Mouse (Mus musculus) MEL (cell line): ENCODE data around the gene Nedd1. TPM values are rescaled to one million over a fixed set of nuclear protein-coding genes. Genes with fewer than 3 reads are reported as not detected.

Experiments
- DNase-seq: peaks from one replicate; pipeline ENCODE4 v3.0.0; 2011; ENCODE audit warnings: low read depth, low spot score
- H3K27ac ChIP-seq: 2 replicates; pipeline ENCODE4 v1.5.1; 2012; ENCODE audit warnings: low read depth, mild to moderate bottlenecking, control low read depth, low read length, moderate library complexity; ENCODE audit not compliant: control insufficient read depth
- H3K27me3 ChIP-seq, 2 experiments: fragments of 150-350 bp in 1 of 2; sonication (generic) in 1 of 2; 2 replicates each; pipeline ENCODE4 v1.6.1; 2012; ENCODE audit warnings: low read length in 2 of 2, mild to moderate bottlenecking in 2 of 2, improper control_type of control experiment in 1 of 2, moderate library complexity in 1 of 2; ENCODE audit not compliant: insufficient read depth in 2 of 2, control insufficient read depth in 1 of 2
- H3K36me3 ChIP-seq, 2 experiments: 2 replicates each; pipeline ENCODE4 v1.6.1; 2012 to 2014; ENCODE audit warnings: low read length in 2 of 2, improper control_type of control experiment in 1 of 2, inconsistent platforms in 1 of 2, mild to moderate bottlenecking in 1 of 2; ENCODE audit not compliant: insufficient read depth in 2 of 2, control insufficient read depth in 1 of 2
- H3K4me1 ChIP-seq, 2 experiments: fragments of 150-350 bp in 1 of 2; sonication (generic) in 1 of 2; 2 replicates each; pipeline ENCODE4 v1.6.1; 2012; ENCODE audit warnings: low read length in 2 of 2, improper control_type of control experiment in 1 of 2, mild to moderate bottlenecking in 1 of 2; ENCODE audit not compliant: insufficient read depth in 2 of 2, control insufficient read depth in 1 of 2
- H3K4me3 ChIP-seq, 2 experiments: fragments of 150-350 bp in 1 of 2; sonication (generic) in 1 of 2; 2 replicates each; pipeline ENCODE4 v1.5.1; 2012; ENCODE audit warnings: low read depth in 2 of 2, low read length in 2 of 2, mild to moderate bottlenecking in 2 of 2, moderate library complexity in 2 of 2, control low read depth in 1 of 2, improper control_type of control experiment in 1 of 2; ENCODE audit not compliant: control insufficient read depth in 1 of 2, insufficient read depth in 1 of 2
- H3K79me2 ChIP-seq: 2 replicates; pipeline ENCODE4 v1.6.1; 2012; ENCODE audit warnings: mild to moderate bottlenecking, low read length, moderate library complexity; ENCODE audit not compliant: control insufficient read depth, poor library complexity, insufficient read depth
- H3K9ac ChIP-seq: 2 replicates; pipeline ENCODE4 v1.6.1; 2012; ENCODE audit warnings: low read depth, mild to moderate bottlenecking, control low read depth, low read length, moderate library complexity; ENCODE audit not compliant: control insufficient read depth, poor library complexity, severe bottlenecking
- H3K9me3 ChIP-seq: fragments of 150-350 bp; sonication (generic); replicated peaks from 2 replicates; pipeline ENCODE4 v1.6.1; 2012; ENCODE audit warnings: mild to moderate bottlenecking, low read length, improper control_type of control experiment, moderate library complexity; ENCODE audit not compliant: insufficient read depth
- BHLHE40 ChIP-seq: IDR thresholded peaks from 2 replicates; pipeline ENCODE4 v1.6.1; 2012; ENCODE audit warnings: low read depth, mild to moderate bottlenecking, inconsistent platforms, low read length, improper control_type of control experiment, borderline replicate concordance
- CHD1 ChIP-seq: IDR thresholded peaks from 2 replicates; pipeline ENCODE4 v1.6.1; 2012; ENCODE audit warnings: low read depth, mild to moderate bottlenecking, inconsistent platforms, low read length, improper control_type of control experiment
- CHD2 ChIP-seq: IDR thresholded peaks from 2 replicates; pipeline ENCODE4 v1.6.1; 2011; ENCODE audit warnings: low read length, improper control_type of control experiment
- CTCF ChIP-seq, 3 experiments: IDR thresholded peaks in 2 of 3; conservative IDR thresholded peaks in 1 of 3; 2 replicates each; pipeline ENCODE4 v1.5.1; 2011 to 2012; ENCODE audit warnings: low read length in 3 of 3, low read depth in 2 of 3, mild to moderate bottlenecking in 2 of 3, improper control_type of control experiment in 1 of 3, inconsistent platforms in 1 of 3, mixed read lengths in 1 of 3, moderate library complexity in 1 of 3; ENCODE audit not compliant: control insufficient read depth in 1 of 3, insufficient read depth in 1 of 3, poor library complexity in 1 of 3, severe bottlenecking in 1 of 3
- E2F4 ChIP-seq: IDR thresholded peaks from 2 replicates; pipeline ENCODE4 v1.6.1; 2011; ENCODE audit warnings: low read depth, low read length, improper control_type of control experiment, borderline replicate concordance
- ELF1 ChIP-seq: IDR thresholded peaks from 2 replicates; pipeline ENCODE4 v1.6.1; 2014; ENCODE audit warnings: low read depth, mild to moderate bottlenecking, inconsistent platforms, low read length, improper control_type of control experiment, moderate library complexity
- EP300 ChIP-seq, 2 experiments: IDR thresholded peaks; 2 replicates each; pipeline ENCODE4 v1.6.1; 2011; ENCODE audit warnings: improper control_type of control experiment in 2 of 2, low read length in 2 of 2, low read depth in 1 of 2, mild to moderate bottlenecking in 1 of 2
- HCFC1 ChIP-seq: IDR thresholded peaks from 2 replicates; pipeline ENCODE4 v1.6.1; 2012; ENCODE audit warnings: low read depth, mild to moderate bottlenecking, inconsistent platforms, low read length, improper control_type of control experiment, moderate library complexity
- JUND ChIP-seq: IDR thresholded peaks from 2 replicates; pipeline ENCODE4 v1.6.1; 2011; ENCODE audit warnings: low read depth, mild to moderate bottlenecking, improper control_type of control experiment, low read length
- MAX ChIP-seq: IDR thresholded peaks from 2 replicates; pipeline ENCODE4 v1.6.1; 2011; ENCODE audit warnings: low read length, improper control_type of control experiment
- MXI1 ChIP-seq: IDR thresholded peaks from 2 replicates; pipeline ENCODE4 v1.6.1; 2011; ENCODE audit warnings: mild to moderate bottlenecking, low read depth, low read length, improper control_type of control experiment
- MYB ChIP-seq: IDR thresholded peaks from 2 replicates; pipeline ENCODE4 v1.6.1; 2011; ENCODE audit warnings: mild to moderate bottlenecking, low read depth, low read length, improper control_type of control experiment
- MYC ChIP-seq: IDR thresholded peaks from 2 replicates; pipeline ENCODE4 v1.6.1; 2011; ENCODE audit warnings: low read depth, mild to moderate bottlenecking, low read length, improper control_type of control experiment, moderate library complexity
- POLR2AphosphoS2 ChIP-seq: IDR thresholded peaks from 2 replicates; pipeline ENCODE4 v1.6.1; 2011; ENCODE audit warnings: low read length, improper control_type of control experiment
- RAD21 ChIP-seq: IDR thresholded peaks from 2 replicates; pipeline ENCODE4 v1.6.1; 2011; ENCODE audit warnings: mild to moderate bottlenecking, low read depth, low read length, improper control_type of control experiment
- SIN3A ChIP-seq: IDR thresholded peaks from 2 replicates; pipeline ENCODE4 v1.6.1; 2012; ENCODE audit warnings: low read length, improper control_type of control experiment, inconsistent platforms
- SMC3 ChIP-seq: IDR thresholded peaks from 2 replicates; pipeline ENCODE4 v1.6.1; 2011; ENCODE audit warnings: low read depth, low read length, improper control_type of control experiment
- TAL1 ChIP-seq: IDR thresholded peaks from 2 replicates; pipeline ENCODE4 v1.6.1; 2012; ENCODE audit warnings: mild to moderate bottlenecking, inconsistent platforms, low read length, moderate library complexity, mixed read lengths
- TBP ChIP-seq: IDR thresholded peaks from 2 replicates; pipeline ENCODE4 v1.8.0; 2011; ENCODE audit warnings: low read depth, low read length, improper control_type of control experiment
- TCF12 ChIP-seq: IDR thresholded peaks from 2 replicates; pipeline ENCODE4 v1.6.1; 2014; ENCODE audit warnings: low read depth, mild to moderate bottlenecking, inconsistent platforms, low read length, improper control_type of control experiment, moderate library complexity
- ZKSCAN1 ChIP-seq: IDR thresholded peaks from 2 replicates; pipeline ENCODE4 v1.6.1; 2012; ENCODE audit warnings: low read depth, mild to moderate bottlenecking, inconsistent platforms, low read length, improper control_type of control experiment, moderate library complexity
- ZNF384 ChIP-seq: IDR thresholded peaks from 2 replicates; pipeline ENCODE4 v1.6.1; 2012; ENCODE audit warnings: low read depth, mild to moderate bottlenecking, inconsistent platforms, low read length, improper control_type of control experiment
- polyA plus RNA-seq, 2 experiments: library from polyadenylated mRNA; stranded (reverse) in 1 of 2; unstranded in 1 of 2; fragments of >175 nt in 1 of 2; fragments of >200 nt in 1 of 2; gene quantifications; 2 replicates each; pipeline versions ENCODE4 v1.2.1 to v1.2.4; 2012; ENCODE audit warnings: low replicate concordance in 2 of 2, low read depth in 1 of 2; ENCODE audit not compliant: insufficient read length in 2 of 2, insufficient read depth in 1 of 2, missing spikeins in 1 of 2
- total RNA-seq: library from RNA; depleted of rRNA; stranded (reverse); fragments of 300-350 nt; gene quantifications from 2 replicates; pipeline ENCODE4 v1.2.3, GENCODE M21; 2012

Gene Nedd1
- total and polyA plus RNA-seq, 3 experiments: 15.5 to 22.1 TPM; not detected in 1

DNA sequence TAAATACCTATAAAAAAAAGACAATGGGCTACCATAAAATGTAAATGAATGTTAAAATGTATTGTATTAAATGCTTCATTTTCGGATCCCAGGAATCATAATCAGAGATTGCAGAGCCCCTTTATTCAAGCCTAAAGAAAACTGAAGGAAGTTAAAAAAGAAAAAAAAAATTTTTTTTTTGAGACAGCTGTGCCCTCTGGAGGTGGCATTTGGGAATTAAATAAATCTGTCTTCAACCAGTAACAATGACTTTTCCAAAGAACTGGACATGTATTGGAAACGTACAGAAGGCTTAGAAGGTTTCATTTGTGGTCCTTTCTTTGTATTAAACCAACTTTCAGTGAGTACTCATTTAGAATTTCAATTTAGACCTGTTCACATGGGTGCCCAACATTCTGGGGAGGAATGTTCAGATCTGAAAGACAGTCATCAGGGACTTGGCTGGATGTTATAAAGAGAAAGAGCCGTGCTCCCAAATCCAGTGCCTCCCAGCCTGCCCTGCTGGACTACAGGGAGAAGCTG lies 69.8 kb downstream of the Nedd1 start (continued):
- TF ChIP-seq JUND: no peak

DNA sequence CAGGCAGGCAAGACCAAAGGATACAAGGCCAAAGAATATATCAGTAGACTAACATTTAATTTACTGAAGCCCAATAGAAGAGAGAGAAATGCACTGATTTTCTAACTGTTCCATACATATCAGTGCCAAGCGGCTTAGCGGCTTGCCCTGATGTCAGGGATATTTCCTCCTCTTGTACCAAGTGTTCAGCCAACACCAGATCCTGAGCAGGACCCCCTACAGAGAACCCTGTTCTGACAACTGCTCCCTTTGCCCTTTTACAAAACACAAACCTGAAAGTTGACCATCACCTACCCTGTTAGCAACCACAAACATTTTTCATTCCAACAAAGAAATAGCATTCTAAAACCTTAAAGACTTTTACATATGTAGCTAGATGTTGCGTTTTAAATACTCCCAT lies 71.0 kb downstream of the Nedd1 start:
- TF ChIP-seq SMC3: no peak
- TF ChIP-seq ELF1: no peak
- TF ChIP-seq TBP: no peak
- TF ChIP-seq BHLHE40: no peak
- no peak for TF ChIP-seq ZKSCAN1
- TF ChIP-seq EP300 (IDR thresholded peaks at IDR 0.05; ENCODE audit: low read depth in 1 of 2, low read length in 2 of 2): no peak
- no peak for TF ChIP-seq MYC
- no peak for TF ChIP-seq TAL1
- TF ChIP-seq SIN3A: no peak
- TF ChIP-seq TCF12: no peak
- no peak for TF ChIP-seq ZNF384
- TF ChIP-seq JUND: no peak
- no peak for TF ChIP-seq MAX
- Histone ChIP-seq H3K27me3 (no peaks in the 10 kb centered on the region), H3K27ac (no peak overlapping the region), H3K36me3 (no peaks in the 10 kb centered on the region), H3K9ac (no peak overlapping the region), H3K4me3 (no peak overlapping the region), H3K79me2 (no peaks in the 10 kb centered on the region), H3K9me3 (no peaks in the 10 kb centered on the region), H3K4me1 (no peaks in the 10 kb centered on the region)
- no peak for DNase-seq

DNA sequence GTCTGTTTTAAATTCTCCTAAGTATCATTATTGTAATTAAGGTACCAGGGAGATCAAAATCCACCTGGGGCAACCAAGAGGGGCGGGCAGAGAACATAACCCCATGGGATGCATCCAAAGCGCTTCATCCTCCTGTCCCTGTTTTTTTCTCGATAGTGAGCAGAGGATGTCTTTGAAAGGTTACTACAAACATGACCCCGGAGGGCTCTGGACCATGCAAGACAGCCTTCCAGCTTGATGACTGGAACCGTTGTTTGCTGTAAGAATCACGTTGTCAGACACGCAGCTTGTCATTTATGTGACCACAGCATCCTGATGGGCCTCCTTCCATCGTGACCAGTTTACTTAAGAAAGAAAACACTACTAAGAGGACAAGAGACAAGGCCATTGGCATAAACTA lies 73.1 kb downstream of the Nedd1 start:
- Histone ChIP-seq H3K9me3 (no peaks in the 10 kb centered on the region), H3K27ac (no peak overlapping the region), H3K9ac (no peak overlapping the region), H3K79me2 (no peaks in the 10 kb centered on the region), H3K4me1 (no peaks in the 10 kb centered on the region)
- TF ChIP-seq POLR2AphosphoS2 (no peak), JUND (no peak), CHD2 (no peak), MYB (no peak), HCFC1 (no peak), CTCF (IDR thresholded peaks at IDR 0.05 in 2 of 3, conservative IDR thresholded peaks at IDR 0.05 in 1 of 3; ENCODE audit: control insufficient read depth in 1 of 3, insufficient read depth in 1 of 3, low read depth in 2 of 3, low read length in 3 of 3, poor library complexity in 1 of 3, severe bottlenecking in 1 of 3) (no peak), ZKSCAN1 (no peak), BHLHE40 (no peak), E2F4 (no peak), MXI1 (no peak), RAD21 (no peak), CHD1 (no peak)
- TF ChIP-seq, all 39 proteins: peak for 0
- Histone ChIP-seq H3K36me3 (no peaks in the 10 kb centered on the region), H3K27me3 (no peaks in the 10 kb centered on the region), H3K4me3 (no peak overlapping the region)
- DNase-seq: no peak
